Mouse (Mus musculus) thymus, postnatal 36 days (tissue): ENCODE measurements around the gene Ryr1.

ENCODE experiments used
- DNase-seq, 2 experiments: peaks; one replicate each; pipeline ENCODE4 v3.0.0; 2022; ENCODE audit warnings: mixed read lengths in 2 of 2

Ryr1 gene

GRCm38 (mm10) chr7:28957997-28958725, 166.8 kb downstream of the Ryr1 start:
- no peak for DNase-seq

- DNase-seq = no peak
Observed at GRCm38 (mm10) chr7:28957286-28957685, 167.7 kb downstream of the Ryr1 start.

- no peak for DNase-seq
Observed at GRCm38 (mm10) chr7:28956270-28956669, 168.7 kb downstream of the Ryr1 start.

- no peak for DNase-seq
Observed at GRCm38 (mm10) chr7:28955295-28955897, 169.6 kb downstream of the Ryr1 start.

GRCm38 (mm10) chr7:28954773-28955172, 170.2 kb downstream of the Ryr1 start:
- no peak for DNase-seq

- DNase-seq = no peak
Observed at GRCm38 (mm10) chr7:28953476-28954376, 171.3 kb downstream of the Ryr1 start.
